Mouse (Mus musculus): ENCODE measurements around the gene Pfas.

The Pfas gene

DNA sequence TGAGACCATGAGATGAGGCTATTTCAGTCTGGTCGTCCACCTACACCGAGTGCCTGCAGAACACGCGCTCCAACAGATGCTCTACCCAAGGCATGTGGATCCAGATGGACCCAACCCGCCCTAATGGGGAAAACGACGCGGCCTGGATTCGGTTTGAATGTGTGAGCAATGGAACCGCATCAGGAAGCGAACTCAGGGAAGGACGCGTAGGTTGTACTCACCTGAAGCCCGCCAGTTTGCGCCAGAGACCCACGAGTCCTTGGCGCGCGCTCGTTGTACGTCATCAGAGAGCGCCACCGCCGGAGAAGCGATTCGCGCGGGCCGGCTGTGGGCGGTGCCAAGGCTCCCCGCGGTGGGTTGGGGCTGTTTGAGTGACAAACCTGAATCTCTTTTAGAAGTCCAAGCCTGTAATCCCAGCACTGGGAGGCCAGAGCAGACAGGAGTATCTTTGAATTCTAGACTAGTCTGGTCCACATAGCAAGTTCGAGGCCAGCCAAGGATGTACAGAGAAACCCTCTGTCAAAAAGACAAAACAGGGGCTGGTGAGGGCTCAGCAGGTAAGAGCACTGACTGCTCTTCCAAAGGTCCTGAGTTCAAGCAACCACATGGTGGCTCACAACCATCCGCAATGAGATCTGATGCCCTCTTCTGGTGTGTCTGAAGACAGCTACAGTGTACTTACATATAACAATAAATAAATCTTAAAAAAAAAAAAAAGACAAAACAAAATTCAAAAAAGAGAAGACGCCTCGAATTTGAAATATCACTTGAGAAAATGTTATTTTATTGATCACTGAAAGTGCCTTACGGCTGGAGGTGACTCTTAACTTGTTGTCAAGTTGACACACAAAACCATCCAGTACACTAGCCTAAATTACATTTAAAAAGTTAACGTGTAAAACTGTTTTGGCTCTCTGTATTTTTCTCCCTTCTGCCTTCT is at the start of gene Pfas:
Gene Pfas, minus strand, starts transcription at position 279 of the 940 bp plus-strand sequence.
- DNase-seq (ENCODE audit: extremely low spot score, low read depth, low spot score), result peak; percentile 79

DNA sequence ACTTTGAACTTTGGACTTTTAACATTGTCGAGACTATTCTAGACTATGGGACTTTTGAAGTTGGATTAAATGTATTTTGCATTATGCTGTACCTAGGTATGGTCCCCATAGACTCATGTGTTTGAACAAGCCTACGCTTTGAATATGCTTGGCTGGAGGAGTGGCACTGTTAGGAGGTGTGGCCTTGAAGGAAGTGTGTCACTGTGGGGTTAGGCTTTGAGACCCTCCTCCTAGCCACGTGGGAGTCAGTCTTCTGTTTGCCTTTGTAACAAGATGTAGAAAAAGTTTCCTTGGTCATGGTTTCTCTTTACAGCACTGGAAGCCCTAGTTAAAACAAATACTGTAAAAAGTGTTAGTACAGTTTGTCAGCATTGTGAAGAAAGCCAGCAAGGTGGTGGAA is 45.6 kb upstream of the Pfas start:
- DNase-seq (ENCODE audit: extremely low spot score, low read depth, low spot score), result no peak

DNA sequence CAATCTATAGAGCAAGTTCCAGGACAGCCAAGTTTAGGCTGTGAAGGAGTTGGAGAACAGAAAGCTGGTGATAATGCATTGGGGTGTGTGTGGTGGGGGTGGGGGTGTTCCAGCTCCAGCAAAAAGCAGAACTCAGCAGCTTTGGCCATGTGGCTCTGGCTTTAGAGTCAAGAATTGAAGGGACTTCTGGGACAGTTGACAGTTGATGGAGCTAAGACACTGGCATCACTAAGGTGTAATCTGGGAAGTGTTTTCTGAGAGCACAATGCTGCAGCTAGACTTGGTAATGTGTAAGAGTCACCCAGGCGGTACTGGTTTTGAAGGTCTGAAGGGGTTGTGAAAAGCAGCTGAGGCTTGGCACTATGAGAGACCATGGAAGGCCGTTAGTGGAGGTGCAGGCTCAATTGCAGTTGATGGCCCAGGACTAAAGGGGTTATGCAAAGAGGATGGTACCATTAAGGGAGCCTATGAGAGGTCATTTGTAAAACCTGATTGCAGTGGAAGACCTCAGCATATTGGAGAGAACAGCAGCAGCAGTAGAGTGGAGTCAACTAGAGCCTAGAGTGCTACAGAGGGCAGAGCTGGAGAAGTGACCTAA is 44.7 kb upstream of the Pfas start:
- no peak for DNase-seq (ENCODE audit: extremely low spot score, low read depth, low spot score)

DNA sequence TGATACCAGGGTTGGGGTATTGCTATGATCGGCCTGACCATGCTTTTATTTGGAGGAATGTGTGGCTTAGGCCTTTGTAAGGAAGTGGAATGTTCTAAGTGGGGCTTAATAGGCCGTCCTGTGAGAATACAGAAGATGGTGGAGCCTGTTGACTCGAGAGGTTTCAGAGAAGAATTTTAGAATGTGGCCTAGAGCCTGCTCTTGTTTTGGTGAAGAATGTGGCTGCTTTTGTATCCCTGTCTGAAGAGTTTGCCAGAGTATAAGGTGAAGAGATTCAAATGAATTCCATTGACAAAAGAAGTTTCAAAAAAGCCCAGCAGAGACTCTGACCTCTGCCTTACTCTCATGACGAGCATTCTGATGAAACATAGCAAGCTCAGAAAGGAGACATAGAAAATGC is 43.5 kb upstream of the Pfas start:
- no peak for DNase-seq (ENCODE audit: extremely low spot score, low read depth, low spot score)

DNA sequence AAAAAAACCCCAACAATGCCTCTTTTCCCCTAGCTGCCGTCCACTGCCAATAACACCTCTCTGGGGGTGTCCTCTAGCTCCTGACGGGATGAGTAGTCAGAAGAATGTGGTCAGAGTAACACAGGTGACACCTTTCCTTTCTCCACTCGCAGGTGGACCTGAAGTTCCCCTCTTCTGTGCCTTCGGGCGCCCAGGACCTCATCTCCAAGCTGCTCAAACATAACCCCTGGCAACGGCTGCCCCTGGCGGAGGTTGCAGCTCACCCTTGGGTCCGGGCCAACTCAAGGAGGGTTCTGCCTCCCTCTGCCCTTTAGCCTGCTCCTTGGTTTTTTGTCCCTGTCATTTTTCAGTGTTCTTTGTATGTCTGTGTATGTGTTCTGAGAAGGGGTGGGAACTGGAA is 42.5 kb upstream of the Pfas start:
- DNase-seq (ENCODE audit: extremely low spot score, low read depth, low spot score), result no peak

DNA sequence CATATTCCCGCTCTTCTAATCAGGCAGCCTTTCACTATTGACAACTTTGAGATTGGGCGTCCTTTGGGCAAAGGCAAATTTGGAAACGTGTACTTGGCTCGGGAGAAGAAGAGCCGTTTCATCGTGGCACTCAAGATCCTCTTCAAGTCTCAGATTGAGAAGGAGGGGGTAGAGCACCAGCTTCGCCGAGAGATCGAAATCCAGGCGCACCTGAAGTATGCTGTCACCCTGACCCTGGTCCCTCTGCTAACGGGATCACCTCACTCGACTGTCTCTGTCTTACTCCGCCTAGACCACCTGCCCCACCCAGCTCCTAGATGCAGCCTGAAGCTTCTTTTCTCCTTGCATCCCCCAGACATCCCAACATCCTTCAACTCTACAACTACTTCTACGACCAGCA is 39.9 kb upstream of the Pfas start:
- no peak for DNase-seq (ENCODE audit: extremely low spot score, low read depth, low spot score)

DNA sequence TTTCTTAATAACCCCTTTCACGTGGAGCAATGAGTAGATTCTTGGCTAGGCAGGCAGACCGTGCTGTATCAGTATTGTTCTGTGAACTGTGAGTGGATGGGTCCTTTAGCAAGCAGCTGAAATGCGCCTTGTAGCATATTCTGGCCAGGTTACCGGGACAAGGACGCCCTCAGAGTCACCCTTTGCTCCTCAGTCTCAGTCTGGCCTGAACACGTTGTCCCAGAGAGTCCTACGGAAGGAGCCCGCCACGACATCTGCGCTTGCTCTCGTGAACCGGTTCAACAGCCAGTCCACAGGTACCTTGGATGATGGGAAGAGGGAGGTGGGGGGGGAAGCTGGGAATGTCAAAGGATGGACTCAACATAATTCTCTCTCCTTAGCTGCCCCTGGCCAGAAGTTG is 39.3 kb upstream of the Pfas start:
- DNase-seq (ENCODE audit: extremely low spot score, low read depth, low spot score), result no peak

DNA sequence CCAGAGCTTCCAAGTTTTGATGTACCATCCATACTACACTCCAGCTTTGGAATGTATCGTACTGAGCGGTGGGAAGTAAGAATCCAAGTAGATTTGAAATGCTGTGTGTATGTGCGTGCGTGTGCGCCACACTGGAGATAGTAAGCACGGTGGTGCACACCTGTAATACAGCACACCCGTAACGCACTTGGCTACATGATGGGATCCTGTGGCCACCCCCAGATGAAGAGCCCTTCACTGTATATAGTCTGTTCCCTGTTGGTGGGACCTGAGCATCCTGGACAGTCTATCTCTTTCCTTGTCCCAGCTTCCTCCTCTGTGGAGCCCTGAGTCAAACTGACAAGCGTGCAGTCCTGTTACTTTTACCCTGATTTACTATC is 38.1 kb upstream of the Pfas start:
- DNase-seq (ENCODE audit: extremely low spot score, low read depth, low spot score), result no peak

DNA sequence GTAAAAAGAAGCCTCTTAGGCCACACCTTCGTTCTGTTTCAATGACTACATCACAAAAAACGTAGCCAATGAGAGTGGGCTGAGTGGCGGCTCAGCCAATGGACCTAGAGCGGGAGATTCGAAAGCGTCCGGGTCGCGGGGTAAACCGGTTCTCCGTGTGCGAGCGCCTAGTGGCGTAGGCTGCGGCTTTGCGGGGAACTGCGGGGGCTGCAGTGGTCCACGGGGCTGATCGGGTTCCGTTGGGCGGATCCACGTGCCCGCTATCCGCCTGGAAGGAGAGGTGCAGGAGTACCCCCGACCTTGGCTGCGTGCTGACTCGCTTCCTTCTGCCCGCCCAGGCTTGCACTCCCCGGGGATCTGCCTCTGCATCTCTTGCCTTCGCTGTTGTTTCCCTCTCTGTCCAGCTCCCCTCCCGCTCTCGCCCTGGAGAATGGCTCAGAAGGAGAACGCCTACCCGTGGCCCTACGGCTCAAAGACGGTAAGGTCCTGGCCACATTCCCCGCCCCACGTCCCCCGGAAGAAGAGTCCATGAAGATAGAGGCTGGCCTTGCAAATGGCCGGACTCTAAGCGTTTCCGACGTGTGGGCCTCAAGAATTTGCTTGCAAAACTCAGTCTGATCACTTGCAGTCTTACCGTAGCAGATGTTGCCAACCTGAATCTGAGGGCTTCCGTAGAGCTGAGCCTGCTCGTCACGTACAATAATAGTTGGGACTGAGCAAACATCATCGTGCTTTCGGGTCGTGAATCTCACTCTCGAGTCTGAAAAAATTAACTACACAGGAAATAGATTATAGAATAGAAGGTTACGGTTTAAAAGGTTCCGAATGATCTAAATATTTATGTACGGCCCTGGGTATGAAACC is 37.5 kb upstream of the Pfas start, which contains the start of gene Aurkb:
Gene Aurkb, plus strand, starts transcription at position 117 of the 864 bp plus-strand sequence.
- DNase-seq (ENCODE audit: extremely low spot score, low read depth, low spot score), result no peak

DNA sequence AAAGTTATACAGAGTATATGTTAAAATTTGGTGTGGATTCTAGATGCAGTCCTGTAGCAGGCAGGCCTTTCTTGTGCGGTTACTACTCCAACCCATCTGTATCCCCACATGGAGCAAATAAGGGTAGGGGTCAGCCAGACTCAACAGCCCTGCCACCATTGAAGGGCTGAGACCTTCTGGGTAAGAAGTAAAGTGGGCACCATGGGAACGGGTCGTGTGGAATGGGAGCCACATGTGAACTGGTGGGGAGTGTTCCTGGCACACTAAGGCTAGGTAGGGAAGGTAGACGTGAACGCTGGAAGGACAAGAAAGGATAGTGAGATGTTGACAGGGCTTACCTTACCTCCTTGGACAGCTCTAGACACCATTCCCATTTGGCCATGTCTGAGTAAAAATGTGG is 29.9 kb upstream of the Pfas start:
- DNase-seq (ENCODE audit: extremely low spot score, low read depth, low spot score), result no peak

DNA sequence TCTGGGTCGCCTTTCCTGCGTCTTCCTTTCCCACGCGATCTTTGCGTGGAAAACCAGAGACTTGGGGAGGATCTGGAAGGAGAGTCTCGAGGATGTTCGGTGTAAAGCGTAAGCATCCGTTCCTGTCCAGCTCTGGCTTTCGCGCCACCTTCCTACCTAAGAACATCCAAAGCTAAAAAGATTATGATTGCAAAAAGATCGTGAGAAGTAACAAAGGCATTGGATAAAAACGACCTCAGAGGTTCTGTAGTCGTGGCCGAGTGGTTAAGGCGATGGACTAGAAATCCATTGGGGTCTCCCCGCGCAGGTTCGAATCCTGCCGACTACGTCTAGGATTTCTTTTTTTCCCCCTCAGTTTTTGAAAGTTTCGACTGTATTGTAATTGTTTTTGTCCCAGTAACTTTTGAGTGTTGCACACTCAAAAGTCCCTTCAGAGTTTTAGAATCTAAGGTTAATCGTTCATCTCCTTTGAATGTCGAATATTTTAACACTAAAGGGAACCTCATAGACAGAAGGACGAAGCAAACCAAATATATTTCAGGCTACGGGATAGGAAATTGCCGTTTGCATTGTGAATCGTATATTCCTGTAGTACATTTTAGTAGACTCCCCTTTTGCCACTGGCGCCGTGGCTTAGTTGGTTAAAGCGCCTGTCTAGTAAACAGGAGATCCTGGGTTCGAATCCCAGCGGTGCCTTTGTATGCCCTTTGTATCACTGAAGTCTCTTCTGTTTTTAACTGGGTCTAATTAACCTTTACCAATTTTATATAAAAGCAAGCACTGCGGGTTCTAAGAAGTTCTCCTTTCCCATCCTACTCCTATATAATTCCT is 29.2 kb upstream of the Pfas start:
- peak; percentile 98 for DNase-seq (ENCODE audit: extremely low spot score, low read depth, low spot score)

DNA sequence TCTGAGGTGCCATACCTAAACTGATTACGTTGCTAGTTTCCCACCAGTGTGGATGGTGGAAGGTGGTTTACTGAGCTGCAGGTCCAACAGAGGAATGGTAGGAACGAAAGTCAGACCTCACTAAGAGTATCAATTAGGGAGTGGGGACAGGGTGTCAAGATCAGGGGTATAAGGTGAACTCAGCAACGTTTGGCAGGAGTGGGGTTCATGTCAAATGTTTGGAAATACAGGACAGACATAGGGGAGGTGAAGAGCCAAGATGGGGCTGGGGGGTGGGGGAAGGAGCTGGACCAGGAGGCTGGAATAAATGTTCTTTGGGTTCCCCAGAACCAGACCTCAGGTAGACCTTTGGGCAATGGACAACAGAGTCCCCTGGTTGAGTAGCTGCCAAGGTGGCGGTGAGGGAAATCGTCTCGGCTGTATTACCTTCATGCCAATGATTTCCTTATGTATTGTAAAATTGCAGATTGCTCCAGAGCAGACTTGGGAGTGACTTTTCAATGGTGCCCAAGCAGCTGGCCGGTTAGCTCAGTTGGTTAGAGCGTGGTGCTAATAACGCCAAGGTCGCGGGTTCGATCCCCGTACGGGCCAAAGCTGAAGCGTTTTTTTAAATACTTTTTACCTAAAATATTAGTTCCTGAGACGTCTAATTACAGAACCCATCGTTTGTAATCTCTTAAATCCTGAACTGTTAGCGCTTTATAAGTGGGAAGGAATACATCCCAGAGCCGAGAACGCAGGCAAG is 28.4 kb upstream of the Pfas start:
- DNase-seq (ENCODE audit: extremely low spot score, low read depth, low spot score), result no peak

DNA sequence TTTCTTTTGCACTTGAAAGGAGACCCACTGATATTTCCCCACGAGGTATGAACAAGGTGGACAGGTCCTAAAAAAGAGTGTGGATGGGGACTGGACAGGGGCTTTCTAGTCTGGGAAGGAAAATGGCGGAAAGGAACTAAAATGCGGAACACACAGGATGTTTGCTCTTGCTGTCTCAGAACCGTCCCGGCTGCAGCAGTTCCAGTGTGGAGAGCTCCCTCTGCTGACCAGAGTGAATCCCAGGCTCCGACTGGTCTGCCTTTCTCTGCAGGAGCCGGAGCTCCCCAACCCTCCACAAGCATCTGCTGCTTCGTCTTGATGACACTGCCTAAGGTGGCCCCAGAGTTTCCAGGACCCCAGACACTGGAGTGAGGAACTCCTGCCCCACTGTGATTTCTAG is 27.6 kb upstream of the Pfas start:
- DNase-seq (ENCODE audit: extremely low spot score, low read depth, low spot score), result no peak

DNA sequence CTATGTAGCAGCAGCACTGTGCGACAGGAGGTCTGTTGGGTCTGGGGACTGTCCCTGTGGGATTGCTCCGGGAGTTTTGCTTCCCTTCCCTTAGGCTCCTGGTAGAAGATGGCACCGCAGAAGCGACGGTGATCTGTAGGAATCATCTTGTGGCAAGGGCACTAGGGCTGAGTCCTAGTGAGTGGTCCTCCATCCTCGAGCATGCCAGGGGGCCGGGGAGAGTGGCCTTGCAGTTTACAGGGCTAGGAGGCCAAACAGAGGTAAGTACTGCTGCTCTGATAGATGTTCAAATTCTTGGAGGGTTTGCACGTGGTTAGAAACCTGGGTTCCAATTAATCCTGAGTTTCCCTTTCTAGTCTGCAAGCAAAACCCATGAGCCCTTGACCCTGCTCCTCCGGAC is 27.2 kb upstream of the Pfas start:
- no peak for DNase-seq (ENCODE audit: extremely low spot score, low read depth, low spot score)

DNA sequence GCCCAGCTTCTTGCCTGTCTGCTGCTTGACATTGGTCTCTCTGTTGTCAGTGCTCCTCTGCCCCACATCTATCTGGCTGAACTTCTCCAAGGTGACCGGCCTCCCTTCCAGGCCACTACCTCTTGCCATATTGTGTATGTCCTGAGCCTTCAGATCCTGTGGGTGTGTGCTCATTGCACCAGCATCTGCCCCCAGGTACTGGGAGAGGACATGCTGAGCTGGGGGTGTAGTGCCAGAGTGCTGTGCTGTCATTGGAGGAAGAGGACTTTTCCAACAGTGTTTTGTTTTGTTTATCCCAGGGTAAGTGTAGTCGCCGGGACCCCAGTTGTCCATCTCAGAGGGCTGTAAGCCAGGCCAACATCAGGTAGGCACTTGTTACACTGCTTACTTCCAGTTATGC is 26.3 kb upstream of the Pfas start:
- DNase-seq (ENCODE audit: extremely low spot score, low read depth, low spot score), result no peak

DNA sequence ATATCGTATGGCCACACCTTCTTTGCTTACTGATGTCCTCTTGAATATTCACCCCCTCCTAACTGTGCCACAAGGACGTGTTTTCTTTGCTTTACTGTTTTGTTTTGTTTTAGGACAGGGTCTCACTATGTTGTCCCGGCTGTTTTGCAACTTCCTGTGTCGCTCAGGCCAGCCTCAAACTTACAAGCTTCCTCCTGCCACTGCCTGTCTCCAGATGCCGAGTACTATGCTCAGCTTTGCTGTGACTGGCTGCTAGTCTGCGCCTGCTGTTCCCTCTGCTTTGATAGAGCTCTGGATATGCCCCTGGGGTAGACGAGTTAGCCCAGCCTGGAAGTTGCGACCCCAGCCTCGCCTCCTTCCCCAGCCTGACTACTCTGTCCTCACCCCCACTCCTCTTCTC is 25.3 kb upstream of the Pfas start:
- no peak for DNase-seq (ENCODE audit: extremely low spot score, low read depth, low spot score)

DNA sequence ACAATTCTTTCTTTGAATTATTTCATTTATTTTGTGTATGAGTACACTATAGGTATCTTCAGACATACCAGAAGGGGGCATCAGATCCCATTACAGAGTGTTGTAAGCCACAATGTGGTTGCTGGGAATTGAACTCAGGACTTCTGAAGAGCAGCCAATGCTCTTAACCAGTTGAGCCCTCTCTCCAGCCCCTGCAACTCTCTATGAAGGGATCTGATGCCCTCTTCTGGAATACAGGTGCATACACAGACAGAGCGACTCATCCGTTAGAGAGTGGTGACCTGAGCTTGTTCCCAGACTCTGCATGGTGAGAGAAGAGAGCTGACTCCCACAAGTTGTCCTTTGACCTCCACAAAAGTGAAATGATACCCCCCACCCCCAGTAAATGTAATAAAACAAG is 20.5 kb upstream of the Pfas start:
- no peak for DNase-seq (ENCODE audit: extremely low spot score, low read depth, low spot score)

DNA sequence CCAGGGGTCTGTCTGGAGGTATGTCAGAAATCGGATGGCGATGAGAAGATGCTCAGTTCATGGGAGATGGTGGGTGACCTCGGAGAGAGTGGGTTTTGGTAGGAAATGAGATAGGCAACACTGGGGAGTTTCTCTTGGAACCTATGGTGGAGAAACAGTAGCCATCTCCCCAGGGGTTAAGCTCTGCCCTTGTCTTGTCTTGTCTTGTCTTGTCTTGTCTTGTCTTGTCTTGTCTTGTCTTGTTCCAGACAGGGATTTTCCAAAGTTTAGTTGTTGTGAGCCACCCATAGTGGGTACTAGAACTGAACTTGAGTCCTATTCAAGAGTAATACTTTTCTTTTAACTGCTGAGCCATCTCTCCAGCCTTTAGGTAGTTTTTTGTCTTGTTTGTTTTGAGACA is 18.3 kb upstream of the Pfas start:
- no peak for DNase-seq (ENCODE audit: extremely low spot score, low read depth, low spot score)

DNA sequence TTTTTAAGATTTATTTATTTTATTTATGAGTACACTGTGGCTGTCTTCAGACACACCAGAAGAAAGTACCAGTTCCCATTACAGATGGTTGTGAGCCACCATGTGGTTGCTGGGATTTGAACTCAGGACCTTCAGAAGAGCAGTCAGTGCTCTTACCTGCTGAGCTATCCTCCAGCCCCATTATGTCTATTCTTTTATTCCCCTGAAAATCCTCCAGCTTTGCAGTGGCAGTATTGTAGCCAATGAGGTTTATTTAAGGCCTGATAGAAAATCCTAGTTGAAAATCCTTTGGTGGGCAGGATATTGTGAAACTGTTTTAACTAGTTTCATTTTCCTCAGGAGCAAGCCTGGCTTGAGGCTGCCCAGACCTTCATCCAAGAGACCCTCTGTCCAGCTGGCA is 12.4 kb upstream of the Pfas start:
- no peak for DNase-seq (ENCODE audit: extremely low spot score, low read depth, low spot score)

DNA sequence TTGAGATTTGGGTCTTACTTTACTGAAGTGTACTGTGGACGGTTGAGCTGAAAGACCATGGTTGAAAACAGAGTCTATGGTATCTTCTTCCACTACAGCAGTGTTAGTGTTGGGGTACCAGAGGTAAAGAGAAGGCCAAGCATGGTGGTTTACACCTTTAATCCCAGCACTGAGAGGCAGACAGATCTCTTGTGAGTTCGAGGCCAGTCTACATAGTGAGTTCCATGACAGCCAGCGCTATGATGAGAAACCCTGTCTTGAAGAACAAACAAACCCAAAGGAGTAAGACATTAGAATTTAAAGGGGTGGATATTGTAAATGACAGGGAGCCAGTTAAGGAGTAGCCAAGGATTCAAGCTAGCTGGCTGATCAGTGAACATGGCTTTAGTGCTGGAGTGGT is 8.5 kb upstream of the Pfas start:
- DNase-seq (ENCODE audit: extremely low spot score, low read depth, low spot score), result no peak
